Mouse (Mus musculus) limb, embryonic 11.5 days (tissue): ENCODE data around the gene Ric1. TPM values are rescaled to one million over a fixed set of nuclear protein-coding genes. Genes with fewer than 3 reads are reported as not detected.

Experiments used
- ATAC-seq: fragments of 200-750 bp; cut with Nextera tagmentation; 2 replicates; pipeline ENCODE4 v1.8.0; 2017; ENCODE audit warnings: low read depth; ENCODE audit not compliant: insufficient number of reproducible peaks, low FRiP score, low TSS enrichment
- DNase-seq: peaks from one replicate; pipeline ENCODE4 v3.0.0-alpha.2; 2015; ENCODE audit warnings: low spot score
- H3K27ac ChIP-seq: fragments of 300-500 bp; sonication (generic); replicated peaks from 2 replicates; pipeline ENCODE4 v1.5.1; 2014; ENCODE audit warnings: low read depth, mild to moderate bottlenecking, low read length
- H3K27me3 ChIP-seq: fragments of 300-500 bp; sonication (generic); 2 replicates; pipeline ENCODE4 v1.6.1; 2014; ENCODE audit warnings: mild to moderate bottlenecking, low read length, mixed read lengths; ENCODE audit not compliant: control insufficient read depth, insufficient read depth
- H3K36me3 ChIP-seq: fragments of 300-500 bp; sonication (generic); 2 replicates; pipeline ENCODE4 v1.6.1; 2014; ENCODE audit warnings: mild to moderate bottlenecking, low read length, moderate library complexity, mixed read lengths; ENCODE audit not compliant: control insufficient read depth, insufficient read depth
- H3K4me1 ChIP-seq: fragments of 300-500 bp; sonication (generic); 2 replicates; pipeline ENCODE4 v1.6.1; 2014; ENCODE audit warnings: low read length, mixed read lengths; ENCODE audit not compliant: control insufficient read depth, insufficient read depth
- H3K4me2 ChIP-seq: fragments of 300-500 bp; sonication (generic); 2 replicates; pipeline ENCODE4 v1.6.1; 2014; ENCODE audit warnings: low read depth, mild to moderate bottlenecking, moderate library complexity; ENCODE audit not compliant: severe bottlenecking
- H3K4me3 ChIP-seq: fragments of 300-500 bp; sonication (generic); 2 replicates; pipeline ENCODE4 v1.5.1; 2014; ENCODE audit warnings: low read depth, low read length
- H3K9ac ChIP-seq: fragments of 300-500 bp; sonication (generic); 2 replicates; pipeline ENCODE4 v1.6.1; 2014; ENCODE audit warnings: mild to moderate bottlenecking, low read length
- H3K9me3 ChIP-seq: fragments of 300-500 bp; sonication (generic); 2 replicates; pipeline ENCODE4 v1.6.1; 2016; ENCODE audit warnings: low read length; ENCODE audit not compliant: control insufficient read depth
- WGBS: fragments of 180-500 bp; shearing (Covaris S2); extraction: QIAGEN DNeasy Blood & Tissue Kit; methylation state at CpG from one replicate; pipeline ENCODE4 v1.1.7; 2014; 5-methylcytosine and 5-hydroxymethylcytosine counted together
- polyA plus RNA-seq: library from polyadenylated mRNA; unstranded; fragments of >200 nt; fragmentation: Nextera tagmentation; extraction: Ambion mirVana; gene quantifications from 2 replicates; pipeline ENCODE4 v1.2.1, GENCODE M21; 2014

The Ric1 gene
- polyA plus RNA-seq, 1 experiment from 2014 or later = 21.9 TPM

DNA sequence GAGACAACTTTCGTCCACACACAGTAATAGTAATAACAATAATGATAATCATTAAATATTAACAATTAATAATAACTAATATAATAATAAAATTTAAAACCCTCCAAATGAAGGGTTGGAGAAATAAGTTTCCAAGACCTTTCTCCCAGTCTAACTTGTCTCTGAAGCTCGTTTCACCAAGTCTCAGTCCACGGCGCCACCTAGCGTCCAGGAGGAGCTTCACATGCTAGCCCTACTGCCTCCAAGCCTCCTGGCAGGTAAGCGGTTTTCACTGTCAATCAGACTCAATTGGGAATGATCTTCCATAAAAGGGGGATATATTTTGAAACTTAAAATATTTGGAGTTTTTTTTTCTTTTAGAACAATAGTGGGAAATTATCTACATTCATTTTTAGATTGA, 20.6 kb upstream of the Ric1 start:
- Histone ChIP-seq H3K27ac (no peak overlapping the region), H3K9me3 (no peaks in the 10 kb centered on the region), H3K9ac (no peak overlapping the region), H3K4me3 (no peak overlapping the region), H3K27me3 (no peaks in the 10 kb centered on the region), H3K4me1 (no peaks in the 10 kb centered on the region), H3K36me3 (no peaks in the 10 kb centered on the region), H3K4me2 (no peak overlapping the region)
- WGBS = 13% methylated on average over 6 of the region's 6 CpGs
- ATAC-seq (no peak), DNase-seq (peak; percentile 88)

GRCm38 (mm10) chr19:29504131-29504530, 18.0 kb upstream of the Ric1 start:
- Histone ChIP-seq H3K9me3 (no peaks in the 10 kb centered on the region), H3K36me3 (no peaks in the 10 kb centered on the region), H3K4me3 (no peak overlapping the region), H3K4me1 (no peaks in the 10 kb centered on the region), H3K4me2 (no peak overlapping the region), H3K9ac (no peak overlapping the region), H3K27me3 (no peaks in the 10 kb centered on the region), H3K27ac (no peak overlapping the region)
- ATAC-seq (no peak), DNase-seq (no peak)
- WGBS = 87% methylated on average over 2 of the region's 2 CpGs

GRCm38 (mm10) chr19:29505617-29506016, 16.5 kb upstream of the Ric1 start:
- Histone ChIP-seq H3K36me3 (no peaks in the 10 kb centered on the region), H3K27ac (no peak overlapping the region), H3K27me3 (no peaks in the 10 kb centered on the region), H3K9me3 (no peaks in the 10 kb centered on the region), H3K4me2 (no peak overlapping the region), H3K9ac (no peak overlapping the region), H3K4me1 (no peaks in the 10 kb centered on the region), H3K4me3 (no peak overlapping the region)
- ATAC-seq (no peak), DNase-seq (no peak)
- 75% methylated on average over 7 of the region's 7 CpGs for WGBS

DNA sequence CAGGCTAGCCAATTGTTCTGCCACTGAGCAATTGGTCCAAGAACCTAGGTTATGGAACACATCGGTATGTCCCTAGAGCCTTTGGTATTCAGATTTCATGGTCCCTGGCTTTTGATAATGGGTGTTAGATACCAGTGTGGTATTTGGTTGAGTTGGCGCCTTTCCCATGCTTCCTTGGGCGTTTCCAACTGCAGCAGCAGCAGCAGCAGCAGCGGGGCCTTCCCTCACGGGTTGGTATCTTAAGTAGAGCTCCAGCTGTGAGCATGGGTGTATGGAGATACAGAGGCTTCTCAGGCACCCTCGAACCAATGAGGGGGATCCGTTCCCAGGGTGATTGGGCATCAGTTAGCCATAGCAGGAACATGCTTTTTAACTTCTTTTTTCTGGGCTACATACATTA, 13.9 kb upstream of the Ric1 start:
- Histone ChIP-seq H3K27ac (no peak overlapping the region), H3K9me3 (no peaks in the 10 kb centered on the region), H3K4me3 (no peak overlapping the region), H3K4me2 (no peak overlapping the region), H3K4me1 (no peaks in the 10 kb centered on the region), H3K36me3 (no peaks in the 10 kb centered on the region), H3K9ac (no peak overlapping the region), H3K27me3 (no peaks in the 10 kb centered on the region)
- ATAC-seq (no peak), DNase-seq (no peak)
- WGBS = 87% methylated on average over 7 of the region's 7 CpGs

- WGBS = 92% methylated on average over 7 of the region's 7 CpGs
- Histone ChIP-seq H3K4me3 (no peak overlapping the region), H3K9me3 (no peaks in the 10 kb centered on the region), H3K36me3 (no peaks in the 10 kb centered on the region), H3K27ac (no peak overlapping the region), H3K27me3 (no peaks in the 10 kb centered on the region), H3K4me1 (no peaks in the 10 kb centered on the region), H3K9ac (no peak overlapping the region), H3K4me2 (no peak overlapping the region)
- no peak for DNase-seq
- no peak for ATAC-seq
These were observed 12.2 kb upstream of the Ric1 start for GRCm38 (mm10) chr19:29509857-29510256.

GRCm38 (mm10) chr19:29511826-29512225, 10.3 kb upstream of the Ric1 start:
- Histone ChIP-seq H3K4me1 (no peaks in the 10 kb centered on the region), H3K9me3 (no peaks in the 10 kb centered on the region), H3K36me3 (0 out of 2 replicates have a peak, but pooled peaks cover 3% of the 10 kb centered on the region), H3K27ac (no peak overlapping the region), H3K9ac (no peak overlapping the region), H3K4me2 (no peak overlapping the region), H3K27me3 (no peaks in the 10 kb centered on the region), H3K4me3 (no peak overlapping the region)
- WGBS = 85% methylated on average over 2 of the region's 2 CpGs
- DNase-seq = no peak
- no peak for ATAC-seq

DNA sequence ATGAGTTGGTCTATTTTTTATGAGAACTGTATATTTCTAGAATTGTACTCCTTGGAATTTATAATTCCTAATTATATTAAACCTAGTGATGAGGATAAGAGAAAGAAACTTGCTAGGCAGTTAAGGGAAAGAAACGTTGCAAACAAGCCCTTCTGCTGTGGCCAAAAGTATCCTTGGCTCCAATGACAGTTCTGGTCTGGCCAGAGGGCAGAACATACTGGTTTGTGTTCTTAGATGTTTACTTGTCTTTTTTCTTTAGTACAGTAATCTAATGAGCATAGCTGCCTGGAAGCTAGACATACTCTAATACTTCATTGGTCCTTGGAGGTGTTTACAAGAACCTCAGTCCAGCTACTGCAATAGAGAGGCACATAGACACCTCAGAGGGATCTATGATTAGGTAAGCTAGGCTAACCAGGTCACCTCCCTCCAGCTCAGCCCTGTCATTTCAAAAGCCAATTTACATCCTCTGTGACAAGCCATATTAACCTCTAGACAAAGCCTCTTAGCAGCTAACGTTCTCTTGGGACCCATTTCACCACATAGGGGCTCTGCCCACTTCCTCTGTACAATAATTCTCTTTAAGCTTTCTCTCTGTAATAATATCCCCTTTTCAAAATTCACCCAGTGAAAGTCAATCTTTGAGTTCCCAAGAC, 8.8 kb upstream of the Ric1 start:
- Histone ChIP-seq H3K36me3 (0 out of 2 replicates have a peak, but pooled peaks cover 3% of the 10 kb centered on the region), H3K27ac (no peak overlapping the region), H3K4me1 (no peaks in the 10 kb centered on the region), H3K4me3 (no peak overlapping the region), H3K9ac (no peak overlapping the region), H3K4me2 (no peak overlapping the region), H3K9me3 (no peaks in the 10 kb centered on the region), H3K27me3 (no peaks in the 10 kb centered on the region)
- ATAC-seq (no peak), DNase-seq (no peak)
- 55% methylated on average over 2 of the region's 2 CpGs for WGBS

DNA sequence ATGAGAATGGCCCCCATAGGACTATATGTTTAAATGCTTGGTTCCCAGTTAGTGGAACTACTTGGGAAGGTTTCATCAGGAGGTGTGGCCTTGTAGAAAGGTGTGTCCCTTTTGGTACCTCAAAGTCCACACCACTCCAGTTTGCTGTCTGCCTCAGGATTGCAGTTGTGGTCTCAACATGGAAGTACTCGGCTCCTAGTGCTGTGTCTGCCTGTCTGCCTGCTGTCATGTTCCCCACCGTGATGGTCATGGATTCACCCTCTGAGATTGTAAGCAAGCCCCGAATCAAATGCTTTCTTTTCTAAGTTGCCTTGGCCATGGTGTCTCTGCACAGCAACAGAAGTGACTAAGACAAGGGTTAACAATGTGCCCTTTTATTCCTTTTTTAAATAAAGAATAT, 8.0 kb upstream of the Ric1 start:
- Histone ChIP-seq H3K4me2 (no peak overlapping the region), H3K9me3 (no peaks in the 10 kb centered on the region), H3K9ac (no peak overlapping the region), H3K4me1 (no peaks in the 10 kb centered on the region), H3K36me3 (0 out of 2 replicates have a peak, but pooled peaks cover 3% of the 10 kb centered on the region), H3K4me3 (no peak overlapping the region), H3K27me3 (no peaks in the 10 kb centered on the region), H3K27ac (no peak overlapping the region)
- DNase-seq (no peak), ATAC-seq (no peak)
- WGBS = 95% methylated on average over 3 of the region's 3 CpGs

DNA sequence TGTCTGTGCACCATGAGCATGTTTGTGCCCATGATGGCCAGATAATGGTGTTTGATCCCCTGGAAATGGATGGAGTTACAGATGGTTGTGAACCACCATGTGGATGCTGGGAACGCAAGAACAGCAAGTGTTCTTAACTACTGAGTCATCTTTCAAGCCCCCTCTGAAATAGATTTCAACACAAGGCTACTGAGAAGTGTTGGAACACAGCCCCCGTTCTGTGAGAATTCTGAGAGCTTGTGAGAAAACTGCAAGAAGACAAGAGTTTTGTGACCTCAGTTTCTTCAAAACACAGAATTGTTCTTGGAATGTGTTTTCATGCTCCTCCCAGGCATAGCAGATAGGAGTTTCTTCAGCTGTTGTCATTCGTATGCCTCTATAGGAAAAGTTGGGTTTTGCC, 6.7 kb upstream of the Ric1 start:
- no peaks in the 10 kb centered on the region for H3K27me3 ChIP-seq
- H3K36me3 ChIP-seq = 0 out of 2 replicates have a peak, but pooled peaks cover 3% of the 10 kb centered on the region
- no peak for ATAC-seq
- no peaks in the 10 kb centered on the region for H3K4me1 ChIP-seq
- H3K4me2 ChIP-seq = no peak overlapping the region
- no peak overlapping the region for H3K4me3 ChIP-seq
- no peaks in the 10 kb centered on the region for H3K9me3 ChIP-seq
- 96% methylated on average over 3 of the region's 3 CpGs for WGBS
- no peak overlapping the region for H3K9ac ChIP-seq
- no peak overlapping the region for H3K27ac ChIP-seq
- DNase-seq = no peak
